25 mouse cellular contexts compared by ENCODE assay signal in genomic region chr15:13573621-13574020, GRCm38 (mm10).
DNase-seq lines count a peak whose midpoint lies in the region; ATAC-seq and TF ChIP-seq lines count a peak whose summit lies in the region.
"Had no signal": no experiment of that assay in that cellular context is flagged by ENCODE, and none has a peak within 500 bp of the region (broad histone marks: within the 10 kb centered on the region; RNA-seq: fewer than 3 reads in every experiment).

No protein-coding gene starts in this region.

- WGBS in heart, adult 2 months = 50% methylated on average over 3 of the region's 3 CpGs
- 44% methylated on average over 3 of the region's 3 CpGs for WGBS in lung, embryonic 15.5 days

- 0 out of 2 replicates have a peak, but pooled peaks have one; percentile 27 for TF ChIP-seq EP300 in heart, adult 2 months (IDR thresholded peaks at IDR 0.05; ENCODE audit: insufficient read depth, low read depth, low read length)

- no peaks in the 10 kb centered on the region for H3K4me1 ChIP-seq in heart, adult 2 months (ENCODE audit: control insufficient read depth, insufficient read depth, low read length)
- H3K4me1 ChIP-seq in lung, embryonic 15.5 days = no peaks in the 10 kb centered on the region
- H3K4me1 ChIP-seq: embryonic facial prominence, embryonic 12.5 days; embryonic facial prominence, embryonic 15.5 days; heart, embryonic 13.5 days; hindbrain, embryonic 12.5 days; hindbrain, embryonic 15.5 days had no signal

- H3K4me2 ChIP-seq in lung, embryonic 15.5 days = no peak overlapping the region
- H3K4me2 ChIP-seq: embryonic facial prominence, embryonic 12.5 days; embryonic facial prominence, embryonic 15.5 days; heart, embryonic 13.5 days; hindbrain, embryonic 12.5 days; hindbrain, embryonic 15.5 days had no signal

- intact Hi-C loops in heart, adult 2 months (cut with DNase I) = no loop called here
- intact Hi-C loops in heart, postnatal 36 days (cut with DNase I) = loop anchor here (10.0 kb wide), 1 partner anchor 289 kb away; no protein-coding TSS in a partner anchor

- no peaks in the 10 kb centered on the region for H3K79me2 ChIP-seq in heart, adult 2 months (replicated peaks; ENCODE audit: control insufficient read depth, insufficient read depth, low read length)

- no peak for TF ChIP-seq CTCF in heart, adult 2 months (IDR thresholded peaks at IDR 0.05)

- H3K9me3 ChIP-seq in lung, embryonic 15.5 days = no peaks in the 10 kb centered on the region
- H3K9me3 ChIP-seq: embryonic facial prominence, embryonic 12.5 days; embryonic facial prominence, embryonic 15.5 days; G1E; heart, embryonic 13.5 days; hindbrain, embryonic 12.5 days; hindbrain, embryonic 15.5 days had no signal

- no peaks in the 10 kb centered on the region for H3K27me3 ChIP-seq in heart, adult 2 months (ENCODE audit: control insufficient read depth, insufficient read depth, low read length)
- no peaks in the 10 kb centered on the region for H3K27me3 ChIP-seq in lung, embryonic 15.5 days
- H3K27me3 ChIP-seq: CH12.LX; embryonic facial prominence, embryonic 12.5 days; embryonic facial prominence, embryonic 15.5 days; heart, embryonic 13.5 days; hindbrain, embryonic 12.5 days; hindbrain, embryonic 15.5 days; Patski had no signal

- TF ChIP-seq POLR2A in heart, adult 2 months (IDR thresholded peaks at IDR 0.05; ENCODE audit: insufficient read depth, low read depth, low read length) = no peak

- H3K4me3 ChIP-seq in heart, adult 2 months = no peak overlapping the region
- H3K4me3 ChIP-seq in lung, embryonic 15.5 days = no peak overlapping the region
- H3K4me3 ChIP-seq: embryonic facial prominence, embryonic 12.5 days; embryonic facial prominence, embryonic 15.5 days; gastrocnemius, adult 2 months; heart, embryonic 13.5 days; hindbrain, embryonic 12.5 days; hindbrain, embryonic 15.5 days had no signal

- H3K27ac ChIP-seq in heart, adult 2 months = no peak overlapping the region
- no peak overlapping the region for H3K27ac ChIP-seq in lung, embryonic 15.5 days
- H3K27ac ChIP-seq: embryonic facial prominence, embryonic 12.5 days; embryonic facial prominence, embryonic 15.5 days; gastrocnemius, adult 2 months; heart, embryonic 13.5 days; hindbrain, embryonic 12.5 days; hindbrain, embryonic 15.5 days had no signal

- H3K36me3 ChIP-seq in heart, adult 2 months (ENCODE audit: control insufficient read depth, insufficient read depth, low read length) = no peaks in the 10 kb centered on the region; the same call in 1 of the 2 replicates
- no peaks in the 10 kb centered on the region for H3K36me3 ChIP-seq in lung, embryonic 15.5 days
- H3K36me3 ChIP-seq: embryonic facial prominence, embryonic 12.5 days; embryonic facial prominence, embryonic 15.5 days; G1E; heart, embryonic 13.5 days; hindbrain, embryonic 12.5 days; hindbrain, embryonic 15.5 days had no signal

- peak in 1 of 2 experiments; percentile 7 for DNase-seq in heart, adult 2 months
- no peak for DNase-seq in heart, postnatal 36 days
- DNase-seq in lung, postnatal 14 days = no peak
- DNase-seq in lung, postnatal 25 days (ENCODE audit: low spot score) = peak; percentile 39
- DNase-seq in spleen, postnatal 4 days (ENCODE audit: low spot score in 2 of 2) = no peak
- DNase-seq: adrenal gland, postnatal 14 days; B cell, adult 2 months; cerebellum, adult 11 months; cerebellum, adult 9-11 months; cerebellum, postnatal 25 days; forebrain, postnatal 0 days; gastrocnemius, adult 2 months; gastrocnemius, postnatal 14 days; heart, adult 11 months; heart, postnatal 14 days had no signal

- ATAC-seq in lung, embryonic 15.5 days (ENCODE audit: borderline replicate concordance, extremely low read depth, low FRiP score, low TSS enrichment) = peak; percentile 52; the same call in 1 of the 2 replicates
- ATAC-seq: forebrain, embryonic 14.5 days; forebrain, postnatal 0 days; Patski had no signal

- H3K9ac ChIP-seq in heart, adult 2 months (ENCODE audit: low read depth, low read length) = no peak overlapping the region
- H3K9ac ChIP-seq in lung, embryonic 15.5 days = no peak overlapping the region
- H3K9ac ChIP-seq: embryonic facial prominence, embryonic 12.5 days; embryonic facial prominence, embryonic 15.5 days; forebrain, postnatal 0 days; heart, embryonic 13.5 days; hindbrain, embryonic 12.5 days; hindbrain, embryonic 15.5 days had no signal
